Mouse (Mus musculus): ENCODE results near the gene Rhox4c. TPM values are rescaled to one million over a fixed set of nuclear protein-coding genes. Genes with fewer than 3 reads are reported as not detected.

Gene Rhox4c
- polyA plus RNA-seq (2017; shearing (Covaris generic)), result not detected

GRCm38 (mm10) chrX:37480037-37480436 is at the start of gene Rhox4c:
TSS of gene Rhox4c (plus strand) at chrX:37480337.

GRCm38 (mm10) chrX:37432194-37432593 is 47.9 kb upstream of the Rhox4c start, which contains the start of gene Rhox4b:
TSS of gene Rhox4b (plus strand) at chrX:37432494.

GRCm38 (mm10) chrX:37453380-37453779 is 26.8 kb upstream of the Rhox4c start, which contains the start of gene Rhox2c:
TSS of gene Rhox2c (plus strand) at chrX:37453680.

GRCm38 (mm10) chrX:37458285-37458684 is 21.9 kb upstream of the Rhox4c start, which contains the start of gene Rhox3c:
TSS of gene Rhox3c (plus strand) at chrX:37458585.

GRCm38 (mm10) chrX:37514059-37514458 is 33.9 kb downstream of the Rhox4c start, which contains the start of gene Rhox4d:
TSS of gene Rhox4d (plus strand) at chrX:37514359.

GRCm38 (mm10) chrX:37530152-37530551 is 50.0 kb downstream of the Rhox4c start, which contains the start of gene Rhox2e:
TSS of gene Rhox2e (plus strand) at chrX:37530452.

Other genes with a start within 250 kb of the Rhox4c start
- gene Rhox2a, start 235.4 kb upstream of the Rhox4c start, polyA plus RNA-seq (2017; shearing (Covaris generic)), result not detected
- not detected for gene Rhox3a, start 230.4 kb upstream of the Rhox4c start, polyA plus RNA-seq (2017; shearing (Covaris generic))
- gene Rhox4a, start 215.0 kb upstream of the Rhox4c start, polyA plus RNA-seq (2017; shearing (Covaris generic)), result not detected
- gene Rhox3a2, start 100.3 kb upstream of the Rhox4c start, polyA plus RNA-seq (2017; shearing (Covaris generic)), result not detected
- gene Rhox4a2, start 89.5 kb upstream of the Rhox4c start, polyA plus RNA-seq (2017; shearing (Covaris generic)), result not detected
- gene Rhox2b, start 68.3 kb upstream of the Rhox4c start, polyA plus RNA-seq (2017; shearing (Covaris generic)), result not detected
- not detected for gene Rhox4b, start 47.8 kb upstream of the Rhox4c start, polyA plus RNA-seq (2017; shearing (Covaris generic))
- not detected for gene Rhox2c, start 26.7 kb upstream of the Rhox4c start, polyA plus RNA-seq (2017; shearing (Covaris generic))
- not detected for gene Rhox3c, start 21.8 kb upstream of the Rhox4c start, polyA plus RNA-seq (2017; shearing (Covaris generic))
- not detected for gene Rhox2d, start 13.1 kb downstream of the Rhox4c start, polyA plus RNA-seq (2017; shearing (Covaris generic))
- not detected for gene Rhox4d, start 34.0 kb downstream of the Rhox4c start, polyA plus RNA-seq (2017; shearing (Covaris generic))
- gene Rhox2e, start 50.1 kb downstream of the Rhox4c start, polyA plus RNA-seq (2017; shearing (Covaris generic)), result not detected
- gene Rhox3e, start 61.7 kb downstream of the Rhox4c start, polyA plus RNA-seq (2017; shearing (Covaris generic)), result not detected
- 0.20 TPM for gene Rhox4e, start 77.1 kb downstream of the Rhox4c start, polyA plus RNA-seq (2017; shearing (Covaris generic))
- gene Rhox2f, start 91.1 kb downstream of the Rhox4c start, polyA plus RNA-seq (2017; shearing (Covaris generic)), result not detected
- gene Rhox3f, start 100.7 kb downstream of the Rhox4c start, polyA plus RNA-seq (2017; shearing (Covaris generic)), result not detected
- gene Rhox4f, start 127.4 kb downstream of the Rhox4c start, polyA plus RNA-seq (2017; shearing (Covaris generic)), result 0.29 TPM
- gene Rhox3g, start 148.3 kb downstream of the Rhox4c start, polyA plus RNA-seq (2017; shearing (Covaris generic)), result not detected
- not detected for gene Rhox2g, start 163.1 kb downstream of the Rhox4c start, polyA plus RNA-seq (2017; shearing (Covaris generic))
- not detected for gene Rhox4g, start 171.0 kb downstream of the Rhox4c start, polyA plus RNA-seq (2017; shearing (Covaris generic))
- gene Rhox3h, start 188.4 kb downstream of the Rhox4c start, polyA plus RNA-seq (2017; shearing (Covaris generic)), result not detected
- not detected for gene Rhox2h, start 192.9 kb downstream of the Rhox4c start, polyA plus RNA-seq (2017; shearing (Covaris generic))

Data from CD4-positive, CD25-positive, alpha-beta regulatory T cell (primary cell).